Mouse (Mus musculus): Measurements from ENCODE around the gene Hdac7. TPM values are rescaled to one million over a fixed set of nuclear protein-coding genes. Genes with fewer than 3 reads are reported as not detected.
A peak's percentile ranks its signal among the peaks of the same experiment; 100 is the strongest.

Hdac7 gene
- total RNA-seq, 2 experiments from 2014 or later: 57.9 to 59.4 TPM

DNA sequence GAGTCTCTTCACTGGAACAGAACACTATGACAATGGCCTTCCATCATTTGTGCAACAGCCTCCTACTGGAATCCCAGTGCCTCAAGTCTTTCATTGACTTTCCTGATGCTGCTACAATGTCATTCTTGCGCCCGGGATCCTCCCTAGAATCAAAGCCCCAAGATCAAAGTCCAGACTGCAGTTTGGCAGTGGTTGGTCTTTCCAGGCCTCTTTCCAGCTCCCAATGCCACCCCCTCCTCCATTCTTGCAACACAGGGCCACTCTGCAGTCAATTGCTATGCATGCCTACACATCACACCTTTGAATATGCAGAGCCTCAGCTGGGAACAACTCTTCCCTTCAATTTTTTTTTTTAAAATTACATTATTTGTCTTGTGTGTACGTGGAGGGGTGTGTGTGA lies 16.1 kb upstream of the Hdac7 start:
- no peak for DNase-seq
- intact Hi-C loops (cut with DNase I): no loop called here

GRCm38 (mm10) chr15:97858431-97858830 lies 14.1 kb upstream of the Hdac7 start:
- intact Hi-C loops (cut with DNase I): no loop called here
- DNase-seq: no peak

DNA sequence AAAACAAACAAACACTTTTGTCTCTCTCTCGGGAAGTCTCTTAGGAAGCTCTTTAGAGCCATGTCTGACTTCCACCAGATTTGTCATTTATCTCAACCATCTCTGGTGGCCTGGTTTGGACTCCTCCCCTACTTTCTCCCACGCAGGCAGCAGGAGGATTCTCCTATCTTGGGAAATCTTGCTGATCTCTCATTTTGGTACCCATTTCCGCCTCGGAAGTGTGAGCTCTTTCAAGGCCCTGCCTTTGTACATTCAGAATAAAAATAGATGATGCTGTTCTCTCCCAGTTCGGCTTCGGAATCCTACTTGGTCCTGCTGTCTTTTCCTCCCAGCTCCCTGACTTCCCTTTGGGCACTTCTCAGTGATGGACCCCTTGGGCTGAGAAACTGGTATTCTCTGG lies 10.2 kb upstream of the Hdac7 start:
- intact Hi-C loops (cut with DNase I): loop anchor here (1.0 kb wide), 1 partner anchor 99 kb away; no protein-coding TSS in a partner anchor
- no peak for DNase-seq

- no peak for DNase-seq
- intact Hi-C loops (cut with DNase I): loop anchor here (1.0 kb wide), 1 partner anchor 99 kb away; no protein-coding TSS in a partner anchor
These were observed 9.8 kb upstream of the Hdac7 start for GRCm38 (mm10) chr15:97854059-97854458.

DNA sequence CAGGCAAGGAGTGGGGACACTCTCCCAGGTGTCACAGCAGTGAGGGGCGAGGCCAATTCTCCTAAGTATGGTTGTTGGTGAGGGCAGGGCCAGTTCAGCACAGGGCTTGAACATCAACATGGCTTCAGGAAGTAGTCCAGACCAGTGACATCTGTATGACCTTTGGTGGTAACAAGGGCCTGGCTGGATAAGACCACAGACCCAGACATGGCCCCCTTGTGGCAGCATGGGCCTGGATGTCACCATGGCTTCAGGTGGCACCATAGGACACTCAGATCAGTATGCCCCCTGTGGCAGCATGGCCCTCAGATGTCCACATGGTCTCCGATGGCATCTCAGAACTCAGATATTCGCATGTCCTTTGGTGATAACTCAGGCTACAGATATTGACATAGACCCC lies 8.0 kb upstream of the Hdac7 start:
- DNase-seq: no peak
- intact Hi-C loops (cut with DNase I): no loop called here

DNA sequence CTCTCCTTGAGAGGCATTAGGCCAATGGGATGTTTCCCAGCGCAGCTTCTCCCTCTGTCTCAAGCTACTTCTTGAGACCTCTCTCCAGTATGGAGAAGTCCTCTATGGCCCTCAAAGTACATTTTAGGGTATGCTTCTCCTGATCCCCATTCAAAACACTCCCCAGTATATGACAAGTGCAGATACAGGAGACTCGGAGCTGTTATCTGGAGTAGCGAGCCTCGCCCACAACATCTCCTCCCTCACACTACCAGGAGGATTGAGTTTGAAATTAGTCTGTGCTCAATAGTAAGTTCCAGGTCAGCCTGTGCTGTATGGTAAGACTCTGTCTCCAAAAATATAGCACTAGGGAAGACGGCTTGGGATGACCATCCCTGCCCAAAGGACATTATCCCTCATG lies 6.7 kb upstream of the Hdac7 start:
- no peak for DNase-seq
- intact Hi-C loops (cut with DNase I): loop anchor here (2.0 kb wide), 1 partner anchor 184 kb away; no protein-coding TSS in a partner anchor

DNA sequence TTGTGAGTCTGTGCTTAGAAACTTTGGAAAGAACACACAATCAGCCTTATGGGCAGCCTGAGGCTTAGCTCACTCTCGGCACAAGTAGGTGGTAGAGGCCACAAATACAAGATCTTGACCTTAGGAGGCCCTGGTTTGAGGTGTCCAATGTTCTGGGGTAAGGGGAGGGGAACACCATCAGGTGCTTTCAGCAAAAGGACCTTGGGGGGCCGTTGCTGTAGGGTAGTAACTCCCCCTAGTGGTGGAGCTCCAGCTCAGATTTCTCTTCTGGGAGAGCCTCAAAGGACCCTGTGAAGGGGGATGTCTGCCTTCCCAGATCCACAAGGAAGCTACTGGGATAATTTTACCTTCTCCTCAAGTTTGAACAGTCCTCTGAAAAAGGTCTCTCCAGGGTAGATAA lies 6.1 kb upstream of the Hdac7 start:
- no peak for DNase-seq
- intact Hi-C loops (cut with DNase I): loop anchor here (2.0 kb wide), 1 partner anchor 184 kb away; no protein-coding TSS in a partner anchor

GRCm38 (mm10) chr15:97849116-97849911 lies 5.0 kb upstream of the Hdac7 start:
- intact Hi-C loops (cut with DNase I): loop anchor here (1.0 kb wide), 4 partner anchors 24 to 131 kb away; no protein-coding TSS in a partner anchor
- peak; percentile 93 to 94 for DNase-seq

GRCm38 (mm10) chr15:97847866-97848265 lies 3.6 kb upstream of the Hdac7 start:
- intact Hi-C loops (cut with DNase I): no loop called here
- DNase-seq: no peak

GRCm38 (mm10) chr15:97847285-97847684 lies 3.0 kb upstream of the Hdac7 start:
- intact Hi-C loops (cut with DNase I): no loop called here
- DNase-seq: no peak

GRCm38 (mm10) chr15:97846121-97846882 lies 2.0 kb upstream of the Hdac7 start:
- no peak for DNase-seq
- intact Hi-C loops (cut with DNase I): no loop called here

DNA sequence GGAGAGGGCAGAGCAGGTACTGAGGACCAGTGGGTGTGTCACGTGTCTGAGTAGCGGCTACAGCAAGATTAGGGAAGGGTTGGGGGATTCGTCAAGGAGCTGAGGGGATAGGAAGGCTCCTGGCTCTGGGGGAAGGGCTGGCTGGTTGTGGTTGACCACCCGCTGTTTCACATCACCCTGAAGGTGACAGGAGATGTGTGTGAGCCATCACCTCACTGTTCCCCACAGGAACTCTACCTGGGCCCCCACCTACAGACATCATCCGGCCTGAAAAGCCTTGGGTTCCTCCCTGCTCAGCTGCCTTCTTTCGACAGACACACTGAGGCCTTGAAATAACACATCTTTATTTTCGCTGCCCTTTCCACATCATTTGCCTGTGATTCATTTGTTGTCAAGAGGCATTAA lies 1.1 kb downstream of the Hdac7 start:
- no peak for DNase-seq
- intact Hi-C loops (cut with DNase I): no loop called here

DNA sequence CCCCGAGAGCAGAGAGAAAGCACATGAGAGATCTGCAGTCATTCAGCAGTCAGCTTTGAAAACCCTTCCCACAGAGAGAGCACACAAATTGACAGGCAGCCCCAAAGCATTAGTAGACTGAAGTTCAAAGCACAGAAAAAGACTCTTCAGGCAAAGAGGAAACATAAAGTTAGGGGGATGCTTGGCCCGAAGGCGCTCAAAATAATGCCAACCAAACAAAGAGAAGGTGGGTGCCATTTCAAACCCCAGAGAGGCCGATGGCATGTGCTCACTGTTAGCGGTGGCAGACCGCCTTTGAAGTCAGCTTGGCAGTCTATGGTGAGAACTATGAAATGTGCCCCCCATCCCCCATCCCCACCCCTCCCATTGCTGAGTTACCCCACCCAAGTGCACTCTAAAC lies 2.2 kb downstream of the Hdac7 start:
- no peak for DNase-seq
- intact Hi-C loops (cut with DNase I): no loop called here

DNA sequence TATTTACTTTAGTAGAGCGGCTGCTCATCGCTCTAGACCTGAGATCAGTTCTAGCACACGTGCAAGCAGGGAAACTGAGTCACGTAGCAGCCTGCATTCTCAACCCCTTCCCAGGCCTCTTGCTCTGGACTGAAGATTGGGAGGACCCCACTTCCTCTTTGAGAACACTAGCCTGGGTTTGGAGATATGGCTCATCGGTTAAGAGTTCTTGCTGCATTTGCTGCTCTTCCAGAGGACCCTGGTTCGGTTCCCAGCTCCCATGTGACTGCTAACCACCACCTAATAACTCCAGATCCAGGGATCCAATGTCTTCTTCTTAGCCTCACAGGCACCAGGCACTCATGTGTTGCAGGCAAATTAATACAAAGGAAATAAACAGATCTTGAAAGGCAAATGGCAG lies 2.9 kb downstream of the Hdac7 start:
- no peak for DNase-seq
- intact Hi-C loops (cut with DNase I): loop anchor here (2.0 kb wide), 2 partner anchors 29 to 57 kb away; no protein-coding TSS in a partner anchor

DNA sequence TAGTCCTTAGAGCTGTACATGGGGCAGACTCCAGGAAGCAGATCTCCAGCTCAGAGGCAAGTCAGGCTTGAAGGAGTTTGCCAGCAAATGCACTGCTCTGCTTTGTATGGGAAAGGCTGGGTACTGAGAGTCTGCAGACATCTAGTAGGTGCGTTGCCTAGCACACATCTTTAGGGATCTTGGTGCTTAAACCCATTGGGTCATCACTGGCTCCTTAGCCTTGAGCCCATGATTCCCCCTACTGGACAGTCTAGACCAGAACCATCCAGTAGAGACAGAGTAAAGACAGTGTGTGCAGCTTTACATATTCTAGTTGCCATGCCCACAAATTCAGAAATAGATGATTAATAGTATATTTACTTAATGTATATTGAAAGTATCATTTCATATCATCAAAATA lies 3.5 kb downstream of the Hdac7 start:
- intact Hi-C loops (cut with DNase I): loop anchor here (2.0 kb wide), 2 partner anchors 28 to 56 kb away; no protein-coding TSS in a partner anchor
- DNase-seq: no peak

DNA sequence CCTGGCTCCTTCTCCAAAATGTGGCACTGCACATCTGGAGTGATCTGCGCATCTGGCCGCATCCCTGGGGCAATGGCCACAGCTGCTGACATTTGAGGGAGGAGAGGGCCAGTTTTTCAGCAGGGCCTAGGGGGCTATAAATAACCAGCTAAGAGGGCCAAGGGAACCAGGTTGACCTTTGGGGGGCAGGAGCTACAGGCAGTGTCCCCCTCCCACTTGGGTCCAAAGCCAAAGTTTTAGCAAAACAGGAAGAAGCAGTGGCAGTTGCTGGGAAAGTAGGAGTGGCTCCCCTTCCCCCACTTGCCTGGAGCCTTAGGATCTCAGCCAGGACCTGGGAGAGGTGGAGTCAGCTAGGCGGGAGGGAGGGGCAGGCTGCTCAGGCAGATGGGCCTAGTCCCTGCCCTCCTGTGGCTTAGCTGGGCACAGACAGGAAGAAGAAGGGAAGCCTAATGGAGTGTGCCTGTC lies 4.3 kb downstream of the Hdac7 start:
- intact Hi-C loops (cut with DNase I): loop anchor here (2.0 kb wide), 2 partner anchors 27 to 55 kb away; no protein-coding TSS in a partner anchor
- DNase-seq: peak; percentile 91 to 92

DNA sequence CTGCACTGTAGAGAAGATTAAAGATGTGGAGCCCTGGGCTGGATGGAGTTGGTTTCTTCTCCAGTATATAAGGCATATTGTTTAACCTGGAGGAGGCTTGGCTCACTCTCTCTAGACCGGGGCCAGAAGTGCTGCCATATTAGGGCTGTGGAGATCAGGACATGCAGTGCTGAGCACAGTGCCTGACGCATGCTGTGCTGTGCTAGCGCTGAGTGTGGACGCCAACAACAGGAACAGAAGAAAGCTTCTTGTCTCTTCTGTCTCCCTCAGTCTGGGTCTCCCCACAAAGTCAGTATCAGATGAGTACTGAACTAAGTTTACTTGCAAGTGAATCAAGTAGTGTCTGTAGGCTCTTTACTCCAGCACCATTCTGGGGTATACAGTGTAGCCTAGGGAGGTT lies 4.8 kb downstream of the Hdac7 start:
- intact Hi-C loops (cut with DNase I): no loop called here
- DNase-seq: no peak

GRCm38 (mm10) chr15:97839012-97839411 lies 5.3 kb downstream of the Hdac7 start:
- intact Hi-C loops (cut with DNase I): no loop called here
- DNase-seq: no peak

DNA sequence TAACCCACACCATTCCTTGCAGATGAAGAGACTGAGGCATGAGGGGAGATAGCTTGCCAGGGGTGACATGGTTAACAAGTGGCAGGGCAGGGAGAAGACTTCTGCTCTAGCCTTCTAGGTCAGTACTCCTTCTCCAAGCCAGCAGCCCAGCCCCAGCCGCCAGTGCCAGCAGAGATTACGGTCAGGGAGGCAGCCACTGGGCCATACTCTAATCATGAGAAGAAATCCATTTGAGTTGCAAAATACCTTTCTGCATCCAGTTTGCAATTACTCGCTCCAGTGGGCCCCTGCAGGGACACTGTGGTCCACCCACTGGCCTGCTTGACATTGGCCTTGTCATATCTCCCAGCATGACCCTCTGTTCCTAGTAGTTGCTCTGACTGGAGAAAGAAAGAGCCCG lies 5.9 kb downstream of the Hdac7 start:
- intact Hi-C loops (cut with DNase I): no loop called here

GRCm38 (mm10) chr15:97837491-97838061 lies 6.7 kb downstream of the Hdac7 start:
- intact Hi-C loops (cut with DNase I): no loop called here
- DNase-seq: peak; percentile 64 to 70

More for the DNA sequence above, 5.9 kb downstream of the Hdac7 start:
- DNase-seq: peak in 1 of 2 experiments; percentile 46

GRCm38 (mm10) chr15:97836894-97837247 lies 7.4 kb downstream of the Hdac7 start:
- no peak for DNase-seq
- intact Hi-C loops (cut with DNase I): no loop called here

All from heart, postnatal 10 days (tissue).